8 mouse cellular contexts compared by ENCODE assay signal in the genomic region with DNA sequence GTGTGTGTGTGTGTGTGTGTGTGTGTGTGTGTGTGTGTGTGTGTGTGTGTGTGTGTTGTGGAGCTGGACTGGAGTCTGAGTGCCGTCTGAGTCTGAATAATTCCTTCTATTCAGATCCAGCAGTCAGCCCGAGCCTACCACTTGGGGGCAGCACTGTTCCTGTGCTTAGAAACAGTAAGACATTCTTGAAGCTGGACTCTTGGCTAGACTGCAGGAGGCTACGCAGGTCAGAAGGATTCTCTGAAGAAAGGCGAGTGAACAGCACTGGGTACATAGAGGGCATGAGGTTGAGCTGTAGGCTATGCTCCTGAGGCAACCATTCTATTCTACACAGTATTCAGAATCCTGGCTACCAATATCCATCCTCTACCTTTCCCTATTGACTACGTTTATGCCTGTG.
DNase-seq lines count a peak whose midpoint lies in the region; ATAC-seq lines count a peak whose summit lies in the region.

No protein-coding gene starts in this region.

- peak; percentile 83 for ATAC-seq in granulocyte monocyte progenitor cell, adult 5-6 weeks (replicated peaks; ENCODE audit: poor library complexity, severe bottlenecking)

- DNase-seq in A20 (ENCODE audit: low read depth, low spot score) = peak; percentile 75
- peak; percentile 78 for DNase-seq in adrenal gland, adult 2 months
- DNase-seq in embryo, embryonic 11 days = peak; percentile 85
- DNase-seq in kidney, postnatal 25 days = peak; percentile 73 to 87
- peak; percentile 38 to 59 for DNase-seq in lung, adult 18-20 months
- peak; percentile 63 for DNase-seq in ovary, postnatal 36 days (ENCODE audit: low spot score)
- peak; percentile 36 for DNase-seq in urinary bladder, adult 2 months (ENCODE audit: low spot score)

Comparison
In these comparisons a context has a peak if more than half of its experiments do, and no peak if none do; other contexts are left out.
1. Peak in every context shown above with its lines: DNase-seq and ATAC-seq.